Mouse (Mus musculus) cerebellum, adult (tissue): ENCODE measurements at regions not wholly inside any gene's neighbourhood (a gene's known extent, or its start where the extent isn't known, plus 50 kb on each side); places are given as distances from the start of the nearest gene placed in this dataset.

Experiments used
- ATAC-seq: cut with Nextera tagmentation; 2 replicates; pipeline ENCODE4 v1.9.2; 2017; ENCODE audit warnings: mild to moderate bottlenecking, moderate library complexity, mixed read lengths; ENCODE audit not compliant: insufficient number of reproducible peaks, low FRiP score, low TSS enrichment

DNA sequence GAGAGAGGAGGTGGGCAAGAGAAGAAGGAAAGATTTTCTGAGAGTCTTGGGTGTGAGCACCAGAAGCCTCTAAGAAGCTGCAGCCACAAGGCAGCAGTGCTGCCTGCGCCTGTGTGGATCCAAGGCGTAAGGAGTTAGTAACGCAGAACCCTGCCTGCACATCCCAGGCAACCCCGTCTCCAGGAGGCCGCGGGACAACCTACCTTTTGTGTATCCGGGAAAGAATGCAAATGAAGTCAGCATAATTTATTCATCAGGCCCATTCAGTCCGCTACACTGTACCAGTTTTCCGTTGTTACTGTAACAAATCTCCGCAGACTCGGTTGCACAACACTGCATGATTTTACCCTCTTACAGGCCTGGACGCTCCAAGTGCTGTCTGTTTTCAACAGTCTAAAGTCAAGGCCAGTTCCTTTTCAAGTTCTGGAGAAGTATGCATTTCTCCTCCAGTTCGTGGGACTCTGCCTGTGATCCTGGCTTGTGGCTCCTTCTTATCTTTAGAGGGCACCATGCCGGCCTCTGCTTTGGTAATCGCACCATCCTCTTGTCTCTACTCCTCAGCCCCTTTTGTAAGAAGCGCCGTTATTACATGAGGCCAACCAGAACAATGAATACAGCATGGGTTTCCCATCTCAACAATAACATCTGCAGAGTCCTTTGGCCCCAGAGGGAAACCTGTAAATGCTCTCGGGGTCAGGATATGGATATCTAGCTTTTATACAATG is 133.8 kb downstream of the Nufip1 start:
- ATAC-seq: no peak

- ATAC-seq: peak; percentile 36; the same call in 1 of the 2 replicates
These were observed 134.3 kb downstream of the Nufip1 start for GRCm38 (mm10) chr14:76245063-76245396.

DNA sequence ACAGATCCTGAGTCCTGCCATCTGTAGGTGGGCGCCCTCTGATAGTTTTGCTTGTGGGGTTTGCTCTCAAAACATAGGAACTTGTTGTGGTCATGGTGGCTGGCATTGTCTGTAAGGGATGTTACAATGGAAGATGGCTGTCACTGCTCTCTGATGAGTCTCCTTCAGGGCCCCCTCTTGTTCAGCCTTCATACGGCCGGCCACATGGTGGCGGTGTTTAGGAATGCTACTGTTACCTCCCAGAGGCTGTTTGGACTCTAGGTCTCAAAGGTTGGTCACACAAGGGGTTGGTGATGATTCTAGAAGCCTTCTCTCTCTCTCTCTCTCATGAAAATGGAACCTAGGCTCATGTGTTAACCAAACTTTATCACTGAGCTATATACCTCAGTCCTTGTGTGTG is 137.0 kb downstream of the Nufip1 start:
- no peak for ATAC-seq

DNA sequence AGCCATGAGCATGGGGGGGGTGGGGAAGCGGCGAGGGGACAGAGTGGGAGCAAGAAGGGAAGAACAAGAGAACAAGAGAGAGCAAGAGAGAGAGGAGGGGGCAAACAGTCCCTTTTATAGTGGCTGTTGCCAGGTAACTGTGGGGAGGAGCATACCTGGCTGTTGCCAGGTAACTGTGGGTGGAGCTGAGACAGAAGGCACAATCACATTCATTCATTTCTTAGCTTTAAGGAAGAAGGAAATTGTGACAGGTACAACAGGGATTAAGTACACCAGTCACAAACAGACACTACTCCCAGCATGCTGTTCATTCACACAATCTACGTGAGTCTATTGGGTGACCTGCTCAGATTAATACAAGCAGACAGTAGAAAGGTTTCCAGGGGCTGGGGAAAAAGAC is 143.2 kb downstream of the Nufip1 start:
- no peak for ATAC-seq

DNA sequence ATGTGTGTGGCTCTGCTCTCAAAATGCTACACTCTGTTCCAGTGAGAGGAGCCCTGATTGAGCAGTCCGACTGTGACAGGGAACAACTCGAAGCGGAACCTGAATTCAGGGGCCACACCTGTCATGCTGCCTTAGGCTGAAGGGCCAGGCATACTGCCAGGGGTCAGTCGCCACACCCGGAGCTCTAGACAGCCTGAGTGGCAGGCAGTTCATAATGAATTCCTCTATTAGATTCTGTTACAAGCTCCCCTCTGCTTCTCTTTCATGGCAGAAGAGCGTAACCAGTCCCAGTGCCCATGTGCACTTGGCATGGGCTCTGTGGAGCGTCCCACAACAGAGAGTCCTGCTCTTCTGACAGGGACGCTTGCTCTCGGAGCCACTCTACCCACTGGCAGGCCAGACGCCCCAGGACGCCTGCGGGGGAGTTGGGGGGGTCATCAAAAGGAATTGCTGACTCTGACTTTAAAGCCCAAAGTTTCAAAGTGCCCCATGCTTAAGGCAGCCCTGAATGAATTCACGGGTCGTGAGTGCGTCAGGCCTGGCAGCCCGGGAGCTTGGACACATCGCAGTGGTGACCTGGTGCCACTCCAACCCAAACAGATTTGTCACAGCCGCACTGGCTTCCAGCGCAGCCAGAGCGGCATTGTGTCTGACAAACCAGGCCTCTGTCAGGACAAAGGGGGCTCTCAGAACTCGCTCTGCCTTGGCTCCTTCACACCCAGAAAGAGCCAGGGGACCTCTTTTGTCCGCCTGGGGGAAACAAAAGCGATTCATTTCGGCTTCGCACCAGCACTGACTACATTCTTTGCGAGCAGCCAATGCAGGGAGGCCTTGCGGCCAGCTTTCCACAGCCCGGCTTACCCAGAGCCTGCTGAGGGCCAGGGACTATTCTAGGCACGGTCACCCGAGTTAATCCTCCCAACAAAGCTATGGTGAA is 144.1 kb downstream of the Nufip1 start:
- ATAC-seq: peak; percentile 79

DNA sequence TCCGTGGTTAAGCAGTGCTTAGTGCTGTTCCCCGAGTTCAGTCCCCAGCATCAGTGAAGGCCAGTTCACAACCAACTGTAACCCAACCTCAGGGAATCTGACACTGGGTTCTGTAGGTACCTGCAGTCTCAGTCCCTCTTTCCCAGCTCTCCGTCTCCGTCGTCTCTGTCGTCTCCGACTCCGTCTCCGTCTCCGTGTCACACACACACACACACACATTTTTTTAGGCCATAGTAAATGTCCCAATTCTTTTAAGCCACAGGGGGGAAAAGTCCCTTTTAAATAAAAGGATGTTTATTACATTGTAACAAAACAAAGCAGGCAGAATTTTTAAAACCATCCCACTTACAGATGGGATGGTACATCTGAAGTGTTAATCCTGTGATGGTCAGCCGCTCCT is 145.3 kb downstream of the Nufip1 start:
- no peak for ATAC-seq

- no peak for ATAC-seq
These were observed 147.9 kb downstream of the Nufip1 start for GRCm38 (mm10) chr14:76258626-76259025.

DNA sequence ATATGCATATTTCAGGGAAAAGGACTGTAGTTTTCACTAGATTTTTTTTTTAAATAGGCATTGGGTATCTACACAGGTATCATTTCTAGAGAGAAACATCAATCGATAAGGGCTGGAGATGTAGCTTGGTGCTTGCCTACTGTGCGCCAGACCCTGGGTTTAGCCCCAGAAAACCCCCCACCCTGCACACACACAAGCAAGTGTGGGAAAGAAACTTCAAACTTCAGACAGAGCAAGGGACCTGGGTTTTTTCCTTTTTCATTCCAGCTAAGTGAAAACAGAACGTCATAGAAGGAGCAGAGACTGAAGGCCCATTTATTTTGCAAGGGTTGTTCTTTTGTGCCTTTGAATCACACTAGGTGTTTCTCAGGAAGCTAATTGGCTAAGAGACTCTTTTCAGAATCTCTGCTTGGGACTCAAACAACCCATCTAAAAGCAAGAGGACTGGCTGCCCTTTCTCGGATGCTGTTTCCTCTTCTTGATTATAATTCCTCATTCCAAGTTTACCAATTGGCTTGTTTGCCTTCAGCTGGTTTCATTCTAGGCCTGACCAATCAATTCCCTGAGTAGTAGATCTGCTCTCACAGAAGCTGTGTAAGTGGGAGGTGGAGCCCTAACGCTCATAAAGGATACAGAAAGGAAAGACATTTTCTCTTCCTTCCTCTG is 150.1 kb downstream of the Nufip1 start:
- no peak for ATAC-seq

GRCm38 (mm10) chr14:76263682-76264081 is 151.1 kb upstream of the Tsc22d1 start:
- no peak for ATAC-seq

GRCm38 (mm10) chr14:76265819-76266218 is 148.9 kb upstream of the Tsc22d1 start:
- ATAC-seq: no peak

- ATAC-seq: no peak
These were observed 148.5 kb upstream of the Tsc22d1 start for GRCm38 (mm10) chr14:76266249-76266648.

- ATAC-seq: no peak
These were observed 147.7 kb upstream of the Tsc22d1 start for GRCm38 (mm10) chr14:76267091-76267490.

DNA sequence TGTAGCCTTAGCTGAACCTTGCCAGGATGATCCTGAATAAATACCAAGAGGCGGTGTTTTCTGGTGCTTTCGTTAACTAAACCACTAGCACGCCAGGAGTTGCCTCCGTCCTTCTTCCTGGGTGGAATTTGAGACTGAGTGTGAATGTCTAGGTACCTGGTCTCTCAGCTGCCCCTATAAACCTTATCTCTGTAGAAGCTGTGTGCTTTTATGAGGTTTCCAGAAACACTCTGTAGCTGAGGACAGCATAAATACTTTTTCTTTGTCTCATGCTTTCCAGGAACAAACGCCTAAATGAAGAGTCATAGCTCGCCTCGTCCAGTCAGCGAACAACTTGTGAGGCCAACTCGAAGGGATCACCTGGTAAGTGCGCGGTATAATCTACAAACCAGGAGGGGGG is 143.6 kb upstream of the Tsc22d1 start:
- no peak for ATAC-seq

- no peak for ATAC-seq
These were observed 141.9 kb upstream of the Tsc22d1 start for GRCm38 (mm10) chr14:76272840-76273239.

DNA sequence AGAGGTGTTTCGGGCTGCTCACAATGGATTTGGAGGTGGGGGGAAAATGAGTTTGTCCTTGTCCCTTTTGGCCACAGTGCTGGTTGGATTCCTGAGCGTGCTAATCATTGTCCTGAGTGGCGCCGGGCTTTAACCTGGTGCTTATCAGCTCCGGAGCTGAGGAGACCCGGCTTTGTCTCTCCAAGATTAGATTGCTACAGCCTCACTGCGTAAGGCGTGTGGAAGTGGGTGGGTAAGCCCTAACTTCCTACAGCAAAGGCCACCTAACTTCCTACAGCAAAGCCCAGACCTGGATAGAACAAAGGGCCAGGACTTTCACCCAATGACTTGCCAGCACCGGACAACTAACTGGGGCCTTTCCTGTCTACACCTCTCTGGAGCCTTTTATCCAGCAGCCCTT is 138.1 kb upstream of the Tsc22d1 start:
- no peak for ATAC-seq

- no peak for ATAC-seq
These were observed 135.9 kb upstream of the Tsc22d1 start for GRCm38 (mm10) chr14:76278751-76279450.

- ATAC-seq: no peak
These were observed 135.2 kb upstream of the Tsc22d1 start for GRCm38 (mm10) chr14:76279561-76279960.

GRCm38 (mm10) chr14:76281867-76282266 is 132.9 kb upstream of the Tsc22d1 start:
- ATAC-seq: no peak

- ATAC-seq: no peak
These were observed 127.0 kb upstream of the Tsc22d1 start for GRCm38 (mm10) chr14:76287768-76288167.

GRCm38 (mm10) chr14:76290401-76291018 is 124.3 kb upstream of the Tsc22d1 start:
- ATAC-seq: no peak
